Mouse (Mus musculus): ENCODE data around the gene Fam98c.
"Not testable (repeated sequence)": the region's sequence is repeated elsewhere in the genome, so short reads cannot be mapped to it uniquely, and the experiment has no call there.

The Fam98c gene

GRCm38 (mm10) chr7:29155838-29156782, at the start of gene Fam98c:
Fam98c (minus strand) TSS chr7:29156234.
- DNase-seq (ENCODE audit: low read depth, low spot score) = peak; percentile 87

- DNase-seq (ENCODE audit: low read depth, low spot score) = no peak
Measured at GRCm38 (mm10) chr7:29202577-29202976, 46.5 kb upstream of the Fam98c start.

DNA sequence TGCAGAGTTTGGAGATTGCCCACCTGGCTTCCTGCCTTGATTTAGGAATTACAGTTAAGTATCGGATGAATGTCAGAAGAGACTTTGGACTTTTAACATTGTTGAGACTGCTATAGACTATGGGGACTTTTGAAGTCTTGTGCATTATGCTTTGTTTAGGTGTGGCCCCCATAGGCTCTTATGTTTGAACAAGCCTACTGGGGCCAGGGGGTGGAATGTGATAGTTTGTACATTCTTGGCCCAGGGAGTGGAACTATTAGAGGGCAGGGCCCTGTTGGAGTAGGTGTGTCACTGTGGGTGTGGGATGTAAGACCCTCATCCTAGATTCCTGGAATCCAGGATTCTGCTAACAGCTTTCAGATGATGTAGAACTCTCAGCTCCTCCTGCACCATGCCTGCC, 38.2 kb upstream of the Fam98c start:
- DNase-seq (ENCODE audit: low read depth, low spot score) = not testable (repeated sequence)

DNA sequence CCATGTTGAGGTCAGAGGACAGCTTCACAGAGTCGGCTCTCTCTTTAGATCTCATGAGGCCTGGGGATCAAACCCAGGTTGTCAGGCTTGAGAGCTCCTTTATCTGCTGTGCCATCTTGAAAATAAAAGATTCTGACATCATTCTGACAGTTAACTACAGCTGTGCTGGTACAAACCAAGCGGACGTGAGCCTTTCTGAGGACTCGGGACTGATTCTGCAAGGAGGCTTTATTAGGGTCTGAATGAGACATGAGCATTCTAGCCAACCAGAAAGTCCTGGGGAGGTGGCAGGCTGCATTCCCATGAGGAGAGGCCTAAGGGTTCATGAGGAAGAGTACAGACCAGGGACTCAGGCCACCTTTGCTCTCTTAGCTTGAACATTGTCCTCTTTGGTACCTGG, 25.3 kb upstream of the Fam98c start:
- DNase-seq (ENCODE audit: low read depth, low spot score) = not testable (repeated sequence)

DNA sequence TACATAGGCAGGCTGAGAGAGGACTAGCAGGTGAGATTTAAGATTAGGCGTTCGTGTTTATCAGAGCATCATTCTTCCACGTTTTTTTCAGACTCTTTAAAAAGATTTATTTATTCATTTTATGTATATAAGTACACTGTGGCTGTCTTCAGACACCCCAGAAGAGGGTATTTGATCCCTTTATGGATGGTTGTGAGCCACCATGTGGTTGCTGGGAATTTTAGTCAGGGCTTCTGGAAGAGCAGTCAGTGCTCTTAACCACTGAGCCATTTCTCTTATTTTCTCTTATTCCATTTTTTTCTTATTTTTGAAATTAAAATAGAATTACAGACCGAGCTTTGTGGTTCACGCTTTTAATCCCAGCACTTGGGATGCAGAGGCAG, 24.8 kb upstream of the Fam98c start:
- no peak for DNase-seq (ENCODE audit: low read depth, low spot score)

DNA sequence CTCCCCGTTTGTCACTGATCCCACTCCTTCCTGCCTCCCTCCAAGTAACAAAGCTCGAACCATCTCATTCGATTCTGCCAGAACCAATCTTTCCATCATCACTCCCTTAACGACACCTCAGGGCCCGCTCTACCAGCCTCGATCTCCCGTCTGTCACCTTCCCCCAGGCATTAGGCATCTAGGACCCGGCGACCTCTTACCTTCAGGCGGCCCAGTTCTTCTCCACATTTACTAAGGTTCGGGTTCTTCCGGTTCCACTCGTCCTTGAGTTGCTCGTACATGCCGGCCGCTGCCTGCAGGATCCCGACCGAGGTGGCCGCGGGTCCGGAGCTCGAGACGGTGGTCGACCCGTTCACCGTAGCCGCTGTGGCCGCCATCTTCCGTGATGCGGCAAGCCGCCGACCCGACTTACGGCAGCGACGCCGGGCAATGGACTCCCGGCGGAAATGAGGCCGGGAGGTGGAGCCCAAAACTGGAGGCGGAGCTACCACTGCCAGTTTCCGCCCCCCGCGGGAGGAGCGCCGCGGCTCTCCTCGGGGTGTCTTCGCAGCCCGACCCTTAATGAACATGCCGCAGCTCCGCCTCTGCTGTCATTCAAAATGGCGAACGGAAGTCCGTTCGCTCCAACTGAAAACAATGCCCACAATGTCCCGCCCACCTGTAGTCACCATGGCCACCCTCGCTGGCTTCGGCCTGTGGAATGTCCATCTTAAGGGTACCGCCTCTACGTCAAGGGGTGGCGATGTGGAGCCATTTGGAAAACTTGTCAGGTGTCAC, 24.2 kb upstream of the Fam98c start, which contains the start of gene Psmd8:
Psmd8 (minus strand) TSS at position 625 of the 777 bp plus-strand sequence.
- DNase-seq (ENCODE audit: low read depth, low spot score) = peak; percentile 99

DNA sequence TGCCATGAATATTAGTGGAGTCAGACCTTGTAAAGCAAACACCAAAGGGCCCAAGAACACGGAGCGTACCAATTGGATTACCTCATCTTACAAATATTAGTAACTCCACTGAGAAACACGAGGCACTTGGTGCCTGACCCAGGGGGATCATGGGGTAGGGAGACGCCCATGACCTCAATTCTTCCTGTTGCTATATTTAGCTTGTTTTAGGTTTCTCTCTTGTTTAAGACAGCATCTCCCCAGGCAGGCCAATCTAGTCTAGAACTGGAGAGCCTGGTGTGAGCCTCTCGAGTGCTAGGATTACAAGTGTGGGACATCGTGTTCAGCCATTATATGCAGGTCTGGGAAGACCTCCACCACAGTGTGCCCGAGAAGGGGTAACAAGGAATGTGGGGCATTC, 23.3 kb upstream of the Fam98c start:
- DNase-seq (ENCODE audit: low read depth, low spot score) = peak; percentile 62

DNA sequence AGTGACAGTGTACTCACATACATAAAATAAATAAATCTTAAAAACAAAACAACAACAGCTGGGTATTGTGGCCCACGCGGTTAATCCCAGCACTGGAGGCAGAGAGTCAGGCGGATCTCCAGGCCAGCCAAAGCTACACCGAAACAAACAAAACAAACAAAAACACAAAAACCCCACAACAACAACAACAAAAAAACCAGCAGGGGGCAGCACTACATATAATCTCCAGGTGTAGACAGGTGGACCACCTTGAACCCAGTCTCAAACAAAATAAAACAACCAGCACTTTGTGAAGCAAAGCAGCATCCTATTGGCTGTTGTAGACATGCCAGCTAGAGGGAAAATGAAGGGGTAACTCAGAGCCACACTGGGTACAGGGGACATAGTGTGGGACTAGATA, 22.1 kb upstream of the Fam98c start:
- no peak for DNase-seq (ENCODE audit: low read depth, low spot score)

DNA sequence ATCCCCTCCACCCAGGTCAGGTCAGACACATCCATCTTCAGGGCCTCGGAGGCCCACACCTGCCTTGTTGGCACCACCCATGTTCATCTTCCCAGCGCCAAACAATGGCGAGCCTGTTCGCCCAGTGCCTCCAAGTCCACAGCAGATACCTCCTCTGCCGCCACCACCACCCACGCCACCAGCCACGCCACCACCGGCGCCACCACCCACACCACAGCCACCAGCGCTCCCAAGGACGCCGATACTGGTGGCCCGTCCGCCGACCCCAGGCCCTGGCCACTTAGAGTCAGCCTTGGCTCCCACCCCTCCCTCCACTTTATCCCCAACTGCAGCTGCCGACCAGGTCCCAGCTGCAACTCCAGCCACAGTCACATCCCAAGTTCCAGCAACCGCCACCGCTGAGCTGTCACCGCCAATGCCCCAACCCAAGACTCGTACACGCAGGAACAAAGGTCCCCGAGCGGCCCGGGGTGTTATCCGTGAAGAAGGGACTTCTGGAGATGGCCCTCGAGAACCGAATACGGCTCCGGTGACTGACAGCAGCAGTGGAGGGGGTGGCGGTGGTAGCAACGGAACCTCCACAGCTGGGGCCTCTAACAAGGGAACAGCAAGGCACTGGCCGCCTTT, 16.5 kb upstream of the Fam98c start:
- DNase-seq (ENCODE audit: low read depth, low spot score) = no peak

DNA sequence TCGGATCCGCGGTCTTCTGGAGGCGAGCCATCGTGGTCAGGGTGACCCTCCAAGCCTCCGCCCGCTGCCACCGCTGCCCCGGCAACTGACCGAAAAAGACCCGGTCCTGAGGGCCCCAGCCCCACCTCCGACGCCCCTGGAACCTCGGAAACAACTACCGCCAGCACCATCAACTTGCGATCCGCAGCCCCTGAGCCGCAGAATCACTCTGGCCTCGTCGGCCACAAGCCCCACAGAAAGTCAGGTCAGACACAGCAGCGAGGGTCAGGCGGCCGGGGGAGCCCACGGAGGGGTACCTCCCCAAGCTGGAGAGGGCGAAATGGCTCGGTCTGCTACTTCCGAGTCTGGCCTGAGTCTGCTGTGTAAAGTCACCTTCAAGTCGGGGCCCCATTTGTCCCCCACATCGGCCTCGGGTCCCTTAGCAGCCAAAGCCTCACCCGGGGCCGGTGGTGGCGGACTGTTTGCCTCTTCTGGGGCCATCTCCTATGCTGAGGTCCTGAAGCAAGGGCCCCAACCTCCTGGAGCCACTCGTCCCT, 15.6 kb upstream of the Fam98c start:
- DNase-seq (ENCODE audit: low read depth, low spot score) = no peak

DNA sequence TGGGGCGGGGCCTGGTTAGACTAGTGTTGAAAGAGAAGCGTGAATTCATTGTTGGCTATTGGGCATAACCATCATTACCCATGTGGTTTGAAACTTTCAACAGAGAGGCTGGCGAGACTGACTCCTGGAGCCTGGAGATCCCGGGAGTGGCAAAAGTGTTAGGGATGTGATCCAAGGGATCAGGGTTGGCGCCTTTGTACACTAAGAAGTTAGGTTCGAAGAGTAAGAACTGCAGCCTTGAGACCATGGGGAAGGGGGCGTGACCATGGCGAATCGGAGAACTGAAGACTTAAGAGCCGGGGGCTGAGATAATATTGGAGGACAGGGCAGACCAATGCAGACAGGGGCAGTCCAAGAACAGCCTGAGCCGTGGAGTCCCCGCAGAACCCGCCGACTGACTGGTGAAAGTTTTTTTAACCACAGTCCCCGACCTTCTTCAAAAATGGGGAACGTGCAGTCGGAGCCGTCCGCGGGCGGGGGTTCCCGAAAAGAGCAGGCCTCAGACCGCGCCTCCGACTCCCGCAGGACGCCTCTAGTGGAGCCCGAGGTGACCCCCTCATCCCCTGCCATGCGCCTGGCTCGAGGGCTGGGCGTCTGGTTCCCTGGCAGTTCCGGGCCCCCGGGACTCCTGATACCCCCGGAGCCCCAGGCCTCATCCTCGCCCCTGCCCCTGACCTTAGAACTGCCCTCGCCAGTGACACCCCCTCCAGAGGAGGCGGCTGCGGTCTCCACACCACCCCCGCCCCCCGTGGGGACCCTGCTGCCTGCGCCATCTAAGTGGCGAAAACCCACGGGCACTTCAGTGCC, 14.9 kb upstream of the Fam98c start:
- peak; percentile 40 for DNase-seq (ENCODE audit: low read depth, low spot score)

DNA sequence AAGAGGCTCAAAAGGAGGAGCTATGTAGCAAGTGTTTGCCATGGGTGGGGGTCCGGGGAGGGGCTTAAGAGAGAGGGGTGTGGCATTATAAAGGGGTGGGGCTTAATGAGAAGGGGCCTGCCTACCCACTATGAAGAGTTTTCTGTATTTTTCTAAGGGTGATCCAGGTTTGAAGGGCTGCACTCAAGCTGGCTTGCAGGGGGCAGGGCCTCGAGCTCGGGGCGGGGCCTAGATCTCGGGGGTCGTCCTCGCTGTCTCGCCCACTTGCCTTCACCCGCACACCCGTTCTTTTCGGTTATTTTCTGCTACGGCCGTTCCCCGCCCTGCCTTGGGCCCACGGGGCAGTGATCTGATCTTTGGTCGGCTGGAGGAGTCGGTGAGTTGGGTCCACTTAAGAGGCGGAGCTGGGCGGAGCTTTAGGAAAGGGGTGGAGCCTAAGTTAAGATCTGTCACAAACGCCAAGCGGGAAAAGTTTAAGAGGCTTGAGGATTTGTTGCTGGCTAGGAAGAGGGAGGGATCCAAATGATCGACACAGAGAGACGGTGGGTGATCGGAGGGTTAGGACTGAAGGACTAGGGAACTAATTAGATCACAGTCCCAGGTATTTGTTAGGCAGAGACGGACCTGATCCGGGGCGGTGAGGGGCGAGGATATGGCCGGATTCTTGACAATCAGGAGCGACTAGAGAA, 14.2 kb upstream of the Fam98c start, which contains the start of the genes Ggn and Spred3:
Ggn (plus strand) TSS at position 145 of the 689 bp plus-strand sequence.
Spred3 (minus strand) TSS at position 346 of the 689 bp plus-strand sequence.
- peak; percentile 58 for DNase-seq (ENCODE audit: low read depth, low spot score)

DNA sequence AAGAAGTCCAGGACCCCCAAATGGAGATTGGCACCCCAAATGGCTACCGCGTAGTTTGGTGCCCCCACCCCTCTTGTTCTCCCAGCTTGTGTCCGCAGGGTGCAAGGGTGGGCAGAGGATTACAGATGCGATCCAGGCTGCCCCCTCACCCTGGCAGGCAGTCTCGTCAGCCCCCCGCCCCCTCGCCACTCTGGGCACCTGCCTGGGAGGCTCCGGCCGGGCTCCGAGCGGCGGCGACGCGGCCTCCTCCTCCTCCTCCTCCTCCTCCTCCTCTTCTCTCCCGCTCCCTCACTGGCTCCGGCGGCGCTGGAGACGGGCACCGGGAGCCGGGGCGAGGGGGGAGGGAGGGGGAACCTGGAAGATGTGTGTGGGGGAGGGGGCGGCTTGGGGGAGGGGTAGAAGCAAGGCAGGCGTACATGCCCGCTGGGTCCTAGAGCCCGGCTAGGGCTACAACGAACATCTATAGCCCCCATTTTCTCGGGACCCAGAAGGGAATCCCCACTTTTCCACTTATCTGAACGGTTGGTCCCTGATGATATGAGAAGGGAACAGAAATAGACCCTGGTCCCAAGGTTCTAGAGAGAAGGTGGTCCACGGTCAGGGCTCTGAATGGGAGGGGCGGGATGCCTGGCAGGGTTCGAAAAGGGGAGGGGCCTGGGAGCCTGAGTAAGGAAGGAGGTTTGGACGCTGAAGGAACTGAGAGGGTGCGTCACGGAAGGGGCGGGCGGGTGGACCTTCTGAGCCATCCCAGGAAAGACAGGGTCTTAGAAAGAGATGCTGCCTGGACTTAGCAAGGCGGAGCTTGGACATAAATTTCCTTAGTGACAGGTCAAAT, 13.4 kb upstream of the Fam98c start:
- DNase-seq (ENCODE audit: low read depth, low spot score) = peak; percentile 47

GRCm38 (mm10) chr7:29168791-29169230, 12.8 kb upstream of the Fam98c start:
- DNase-seq (ENCODE audit: low read depth, low spot score) = no peak

GRCm38 (mm10) chr7:29168121-29168695, 12.2 kb upstream of the Fam98c start:
- DNase-seq (ENCODE audit: low read depth, low spot score) = no peak

DNA sequence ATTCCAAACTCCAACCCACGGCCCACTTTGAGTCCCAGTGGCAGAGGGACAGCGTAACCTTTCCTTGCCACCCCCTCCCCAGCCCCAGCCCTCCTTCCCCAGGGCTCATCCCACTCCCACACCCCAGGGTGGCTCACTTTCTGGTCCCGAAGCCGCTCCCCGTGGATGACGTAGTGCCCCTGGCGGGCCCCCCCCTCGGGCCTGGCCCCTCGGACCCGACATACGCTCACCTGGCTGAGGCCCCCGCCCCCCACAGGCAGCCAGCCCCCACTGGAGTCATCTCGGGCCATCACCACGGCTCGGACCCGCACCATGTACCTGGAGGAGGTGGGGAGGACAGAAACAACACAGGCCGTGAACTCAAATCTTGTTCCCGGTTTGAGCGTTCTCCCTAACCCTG, 11.6 kb upstream of the Fam98c start:
- DNase-seq (ENCODE audit: low read depth, low spot score) = no peak

DNA sequence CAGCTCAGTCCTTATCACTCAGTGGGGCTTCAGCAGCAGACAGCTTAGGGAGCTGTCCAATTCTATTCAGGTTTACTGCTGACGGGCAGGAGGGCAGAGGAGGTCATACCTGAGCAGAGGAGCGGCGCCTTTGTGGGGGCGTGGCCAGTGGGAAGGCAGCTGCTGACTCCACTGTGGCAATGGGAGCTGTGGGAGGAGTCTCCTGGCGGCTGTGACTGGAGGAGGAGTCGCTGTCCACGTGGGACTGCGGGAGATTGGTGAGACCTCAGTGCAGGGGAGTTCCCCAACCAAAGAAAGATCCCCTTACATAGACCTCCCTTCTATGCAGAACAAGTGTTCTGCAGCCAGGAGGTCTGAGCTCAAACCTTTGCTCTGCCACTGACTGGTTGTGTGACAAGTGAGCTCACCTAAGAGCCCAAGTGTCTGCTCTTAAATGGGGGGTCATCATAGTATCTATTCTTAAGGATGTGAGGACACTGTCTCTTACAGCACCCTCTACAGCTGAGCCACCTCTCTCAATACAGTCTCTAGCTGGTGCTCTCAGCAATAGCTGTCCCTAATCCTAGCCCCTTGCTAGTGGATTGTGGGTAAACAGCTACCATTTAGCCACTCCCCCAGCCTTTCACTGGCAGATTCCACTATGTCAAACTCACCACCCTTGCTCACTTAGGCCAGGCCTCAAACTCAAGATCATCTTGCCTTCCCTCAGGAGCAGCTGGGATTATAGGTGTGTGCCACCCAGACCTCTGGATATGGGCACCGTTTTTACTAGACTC, 6.9 kb upstream of the Fam98c start:
- peak; percentile 63 for DNase-seq (ENCODE audit: low read depth, low spot score)

DNA sequence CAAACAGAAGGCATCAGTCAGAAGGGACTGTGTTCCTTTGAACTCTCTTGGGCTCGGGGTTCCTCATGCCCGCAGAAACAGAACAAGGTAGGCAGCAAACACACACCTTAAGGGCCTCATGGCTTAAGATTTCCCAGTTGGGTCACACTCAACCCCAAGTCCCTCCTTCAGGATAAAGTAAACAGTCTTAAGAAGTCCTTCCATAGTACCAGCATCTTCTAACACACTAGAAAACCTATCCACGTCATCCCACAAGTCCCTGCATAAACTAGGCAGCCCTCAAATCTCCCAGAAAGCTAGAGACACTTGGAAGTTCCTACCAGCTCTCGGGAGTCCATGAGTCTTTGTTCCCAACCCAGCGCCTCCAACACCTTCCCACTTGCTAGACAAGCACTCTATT, 6.3 kb upstream of the Fam98c start:
- DNase-seq (ENCODE audit: low read depth, low spot score) = no peak
